Mouse (Mus musculus): Measurements from ENCODE around the gene Nfyc. TPM values are rescaled to one million over a fixed set of nuclear protein-coding genes. Genes with fewer than 3 reads are reported as not detected.

Nfyc gene
- polyA plus RNA-seq, 1 experiment from 2014 or later, result 135 TPM

DNA sequence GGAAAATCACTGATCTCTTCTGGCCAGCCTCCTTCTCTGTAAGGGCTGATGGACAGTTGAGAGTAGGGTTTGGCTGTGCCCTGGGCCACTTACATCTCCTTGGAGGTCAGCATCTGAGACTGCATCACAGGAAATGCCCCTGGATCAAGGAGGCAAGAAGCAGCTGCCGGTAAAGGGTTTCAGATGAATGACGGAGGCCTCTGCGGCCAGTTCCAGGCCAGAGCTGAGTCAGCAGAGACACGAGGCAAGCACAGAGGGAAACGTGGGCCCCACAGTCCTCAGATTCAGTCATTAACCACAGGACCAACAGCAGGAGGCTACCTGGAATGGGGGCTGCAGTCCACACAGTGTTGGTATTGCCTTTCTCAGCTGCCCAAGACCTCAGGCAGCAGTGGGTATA is 112.2 kb downstream of the Nfyc start:
- H3K4me3 ChIP-seq, result no peak overlapping the region
- WGBS, result 39% methylated on average over 5 of the region's 5 CpGs
- no peak overlapping the region for H3K27ac ChIP-seq
- DNase-seq (ENCODE audit: low spot score), result no peak
- H3K27me3 ChIP-seq (ENCODE audit: insufficient read depth, poor library complexity, severe bottlenecking), result peaks cover 50% of the 10 kb centered on the region
- peaks cover 25% of the 10 kb centered on the region for H3K4me1 ChIP-seq (replicated peaks)
- no peaks in the 10 kb centered on the region for H3K9me3 ChIP-seq
- no peaks in the 10 kb centered on the region for H3K36me3 ChIP-seq

DNA sequence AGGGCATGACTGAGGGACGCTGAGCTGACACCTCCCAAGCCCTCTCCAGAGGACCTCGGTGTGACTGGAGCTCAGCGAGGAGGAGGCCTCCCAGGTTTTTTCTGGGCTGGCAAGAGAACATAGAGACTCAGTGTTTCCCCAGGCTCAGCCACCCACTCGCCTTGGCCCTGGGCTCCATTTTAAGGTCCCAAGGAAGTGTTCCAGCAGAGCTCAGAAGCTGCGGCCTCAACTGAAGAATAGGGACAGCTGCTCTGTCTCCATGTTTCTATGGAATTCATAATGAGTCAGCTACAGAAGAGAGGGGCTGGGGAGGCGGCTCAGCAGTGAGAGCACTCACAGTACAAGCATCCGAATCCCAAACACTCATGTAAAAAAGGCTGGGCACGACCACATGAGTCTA is 113.8 kb downstream of the Nfyc start:
- H3K4me1 ChIP-seq (replicated peaks), result peaks cover 28% of the 10 kb centered on the region
- H3K27ac ChIP-seq, result no peak overlapping the region
- no peak overlapping the region for H3K4me3 ChIP-seq
- H3K9me3 ChIP-seq, result no peaks in the 10 kb centered on the region
- WGBS, result 76% methylated on average over 8 of the region's 8 CpGs
- peaks cover 55% of the 10 kb centered on the region for H3K27me3 ChIP-seq (ENCODE audit: insufficient read depth, poor library complexity, severe bottlenecking)
- no peaks in the 10 kb centered on the region for H3K36me3 ChIP-seq
- no peak for DNase-seq (ENCODE audit: low spot score)

DNA sequence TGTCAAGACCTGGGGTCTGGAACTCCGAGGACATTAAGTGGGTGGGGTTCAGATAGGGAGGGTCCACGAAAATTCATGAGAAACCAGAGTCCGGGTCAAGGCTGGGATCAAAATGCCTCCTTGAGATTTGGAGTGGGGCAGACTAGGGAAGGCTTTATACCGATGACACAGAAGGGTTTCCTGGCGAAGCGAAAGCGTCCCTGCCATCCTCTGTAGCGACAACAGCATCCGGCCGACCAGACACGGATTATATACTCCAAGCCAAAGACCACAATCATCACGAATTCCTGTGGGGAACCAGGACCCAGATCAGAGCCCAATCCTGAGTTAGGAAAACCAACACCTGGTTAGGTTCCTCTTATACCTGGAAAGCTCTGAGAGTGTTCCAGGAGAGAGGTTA is 114.6 kb downstream of the Nfyc start:
- H3K36me3 ChIP-seq, result no peaks in the 10 kb centered on the region
- H3K4me1 ChIP-seq (replicated peaks), result peaks cover 27% of the 10 kb centered on the region
- H3K9me3 ChIP-seq, result no peaks in the 10 kb centered on the region
- DNase-seq (ENCODE audit: low spot score), result no peak
- 22% methylated on average over 12 of the region's 12 CpGs for WGBS
- H3K4me3 ChIP-seq, result peak overlapping the region; percentile 49
- H3K27ac ChIP-seq, result peak overlapping the region; percentile 68; the same call in 1 of the 2 replicates
- H3K27me3 ChIP-seq (ENCODE audit: insufficient read depth, poor library complexity, severe bottlenecking), result peaks cover 61% of the 10 kb centered on the region

DNA sequence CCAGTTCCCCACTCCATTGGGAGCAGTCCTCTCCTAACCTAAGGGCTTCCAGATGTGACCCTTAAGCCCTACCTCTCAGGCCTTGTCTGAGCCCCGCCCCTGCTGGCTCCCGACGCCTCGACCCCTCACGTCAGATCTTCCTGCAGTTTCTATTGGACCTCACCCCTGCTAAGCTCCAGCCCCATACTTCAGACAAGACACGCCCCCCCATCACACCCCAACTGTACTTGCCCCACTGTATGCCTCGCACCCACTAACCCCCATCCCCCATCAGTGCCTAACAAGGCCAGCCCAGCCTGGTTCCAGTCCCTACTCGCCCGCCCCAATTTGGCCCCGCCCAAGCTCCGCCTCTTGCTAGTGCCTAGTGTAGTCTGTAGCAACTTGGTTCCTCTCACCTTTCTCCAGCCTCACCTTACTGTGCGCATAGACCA is 115.2 kb downstream of the Nfyc start:
- 2% methylated on average over 12 of the region's 12 CpGs for WGBS
- Histone ChIP-seq H3K27ac (peak overlapping the region; percentile 68), H3K4me3 (peak overlapping the region; percentile 49), H3K4me1 (replicated peaks) (peaks cover 27% of the 10 kb centered on the region), H3K27me3 (ENCODE audit: insufficient read depth, poor library complexity, severe bottlenecking) (peaks cover 61% of the 10 kb centered on the region), H3K36me3 (no peaks in the 10 kb centered on the region), H3K9me3 (no peaks in the 10 kb centered on the region)
- peak; percentile 67 for DNase-seq (ENCODE audit: low spot score)

DNA sequence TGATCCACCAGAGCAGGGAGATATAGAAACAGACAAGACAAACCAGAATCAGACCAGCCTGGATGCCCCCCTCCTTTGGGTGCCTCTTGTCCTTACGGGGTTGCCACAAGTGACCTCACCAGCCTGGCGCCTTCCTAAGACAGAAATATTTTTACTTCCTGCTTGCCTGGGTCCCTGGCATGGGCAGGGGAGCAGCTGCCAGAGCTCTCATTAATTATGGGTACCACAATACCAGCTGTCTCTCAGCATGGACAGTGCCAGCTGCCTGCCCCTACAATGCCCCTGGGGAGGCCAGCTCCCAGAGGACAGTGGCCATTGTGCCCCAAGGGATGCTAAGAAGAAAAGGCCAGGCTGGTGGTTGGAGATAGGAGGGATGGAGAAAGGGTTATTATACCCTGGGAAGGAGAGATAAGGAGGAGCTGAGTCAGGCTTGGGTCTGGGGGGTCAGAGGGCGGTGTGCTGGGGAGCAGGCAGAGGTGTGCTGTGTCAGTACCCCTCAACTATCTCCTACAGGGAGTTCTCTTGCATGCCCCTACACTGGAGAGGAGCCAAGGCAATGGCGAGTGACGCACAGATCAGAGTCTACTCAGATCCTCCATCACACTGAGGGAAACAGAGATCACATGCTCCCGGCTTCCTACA is 117.4 kb downstream of the Nfyc start:
- WGBS, result 83% methylated on average over 6 of the region's 6 CpGs
- H3K4me3 ChIP-seq, result no peak overlapping the region
- H3K27me3 ChIP-seq (ENCODE audit: insufficient read depth, poor library complexity, severe bottlenecking), result peaks cover 59% of the 10 kb centered on the region
- peaks cover 23% of the 10 kb centered on the region for H3K4me1 ChIP-seq (replicated peaks)
- H3K27ac ChIP-seq, result no peak overlapping the region
- H3K36me3 ChIP-seq, result no peaks in the 10 kb centered on the region
- no peak for DNase-seq (ENCODE audit: low spot score)
- H3K9me3 ChIP-seq, result no peaks in the 10 kb centered on the region

DNA sequence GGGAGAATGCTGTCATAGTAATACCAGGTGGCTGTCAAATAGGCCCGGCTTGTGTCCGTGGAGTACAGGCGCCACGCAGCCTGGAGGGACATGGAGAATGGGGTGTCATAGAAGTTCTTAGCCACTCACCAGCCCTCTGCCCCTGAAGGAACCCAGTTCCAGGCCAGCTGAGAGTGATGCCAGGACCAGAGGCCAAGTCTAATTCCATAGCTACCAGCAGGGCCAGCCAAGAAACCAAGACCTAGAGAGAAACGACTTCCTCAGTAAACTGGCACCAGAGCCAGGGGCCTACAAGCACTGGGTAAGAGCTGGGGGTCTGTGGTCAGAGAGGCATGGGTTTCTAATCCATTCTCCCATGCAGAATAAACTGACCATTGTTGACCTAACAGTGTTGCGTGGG is 118.4 kb downstream of the Nfyc start:
- Histone ChIP-seq H3K27ac (no peak overlapping the region), H3K36me3 (no peaks in the 10 kb centered on the region), H3K4me3 (no peak overlapping the region), H3K4me1 (replicated peaks) (peaks cover 28% of the 10 kb centered on the region), H3K9me3 (no peaks in the 10 kb centered on the region), H3K27me3 (ENCODE audit: insufficient read depth, poor library complexity, severe bottlenecking) (peaks cover 49% of the 10 kb centered on the region)
- 95% methylated on average over 6 of the region's 6 CpGs for WGBS
- DNase-seq (ENCODE audit: low spot score), result no peak

DNA sequence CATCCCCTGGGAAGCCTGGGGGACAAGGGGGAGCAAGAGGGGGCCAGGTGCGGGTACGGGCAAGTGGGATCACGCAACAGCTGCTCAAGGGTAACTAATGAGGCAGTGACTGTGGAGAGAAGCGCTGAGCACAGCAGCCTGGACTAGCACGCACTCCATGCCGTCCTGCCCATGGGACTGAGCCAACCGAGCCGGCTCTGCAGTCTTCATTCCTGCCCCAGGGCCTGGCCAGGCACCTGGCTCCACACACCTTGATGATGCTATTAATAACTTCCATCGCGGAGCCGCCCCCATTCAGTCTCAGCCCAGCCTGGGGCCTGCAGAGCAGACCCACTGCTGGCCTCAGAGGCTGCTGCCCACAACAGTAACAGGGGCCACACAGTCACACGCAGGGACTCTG is 119.1 kb downstream of the Nfyc start:
- Histone ChIP-seq H3K9me3 (no peaks in the 10 kb centered on the region), H3K27me3 (ENCODE audit: insufficient read depth, poor library complexity, severe bottlenecking) (peaks cover 42% of the 10 kb centered on the region), H3K36me3 (no peaks in the 10 kb centered on the region), H3K27ac (no peak overlapping the region), H3K4me1 (replicated peaks) (peaks cover 27% of the 10 kb centered on the region), H3K4me3 (no peak overlapping the region)
- WGBS, result 81% methylated on average over 12 of the region's 12 CpGs
- no peak for DNase-seq (ENCODE audit: low spot score)

MicroRNAs encoded within 50 kb of the gene (microRNA counts, 519-probe panel; counts per million panel counts)
- microRNA mmu-miR-30e, result 1,255 counts per million, percentile 77 among the panel's probes with 10 or more counts

Other genes with a start within 250 kb of the Nfyc start
- not detected in 2 replicates for gene Gm8439, start 242.8 kb downstream of the Nfyc start, polyA plus RNA-seq (2016; fragmentation: Nextera tagmentation; extraction: Ambion mirVana)
- 16.5 and 17.3 TPM in 2 replicates for gene Cited4, start 165.0 kb downstream of the Nfyc start, polyA plus RNA-seq (2016; fragmentation: Nextera tagmentation; extraction: Ambion mirVana)
- gene Kcnq4, start 83.0 kb downstream of the Nfyc start, polyA plus RNA-seq (2016; fragmentation: Nextera tagmentation; extraction: Ambion mirVana), result 3.9 and 4.6 TPM in 2 replicates
- 3.9 and 5.2 TPM in 2 replicates for gene Rims3, start 23.2 kb upstream of the Nfyc start, polyA plus RNA-seq (2016; fragmentation: Nextera tagmentation; extraction: Ambion mirVana)
- gene Exo5, start 93.4 kb upstream of the Nfyc start, polyA plus RNA-seq (2016; fragmentation: Nextera tagmentation; extraction: Ambion mirVana), result 32.3 and 34.8 TPM in 2 replicates
- 9.2 and 9.3 TPM in 2 replicates for gene Zfp69, start 120.1 kb upstream of the Nfyc start, polyA plus RNA-seq (2016; fragmentation: Nextera tagmentation; extraction: Ambion mirVana)
- 15.2 and 19.2 TPM in 2 replicates for gene Smap2, start 185.7 kb upstream of the Nfyc start, polyA plus RNA-seq (2016; fragmentation: Nextera tagmentation; extraction: Ambion mirVana)
- gene Col9a2, start 207.8 kb upstream of the Nfyc start, polyA plus RNA-seq (2016; fragmentation: Nextera tagmentation; extraction: Ambion mirVana), result 6.4 and 6.5 TPM in 2 replicates

Data from hindbrain, embryonic 10.5 days (tissue).